Mouse (Mus musculus) neural tube, embryonic 11.5 days (tissue): ENCODE results near the gene Pde10a. TPM values are rescaled to one million over a fixed set of nuclear protein-coding genes. Genes with fewer than 3 reads are reported as not detected.

Experiments used
- ATAC-seq: fragments of 200-750 bp; cut with Nextera tagmentation; 2 replicates; pipeline ENCODE4 v1.8.0; 2017; ENCODE audit warnings: moderate number of reproducible peaks, mild to moderate bottlenecking, moderate TSS enrichment, moderate library complexity; ENCODE audit not compliant: insufficient read depth, low FRiP score, low TSS enrichment
- DNase-seq: peaks from one replicate; pipeline ENCODE4 v3.0.0-alpha.2; 2015; ENCODE audit warnings: low spot score
- H3K27ac ChIP-seq: fragments of 300-500 bp; sonication (generic); 2 replicates; pipeline ENCODE4 v1.5.1; 2014; ENCODE audit warnings: low read depth, mild to moderate bottlenecking, low read length
- H3K27me3 ChIP-seq: fragments of 300-500 bp; sonication (generic); 2 replicates; pipeline ENCODE4 v1.6.1; 2014; ENCODE audit warnings: mild to moderate bottlenecking, low read length, mixed read lengths; ENCODE audit not compliant: control insufficient read depth, insufficient read depth
- H3K36me3 ChIP-seq: fragments of 300-500 bp; sonication (generic); 2 replicates; pipeline ENCODE4 v1.6.1; 2014; ENCODE audit warnings: mild to moderate bottlenecking, low read length, moderate library complexity, mixed read lengths; ENCODE audit not compliant: control insufficient read depth, insufficient read depth
- H3K4me1 ChIP-seq: fragments of 300-500 bp; sonication (generic); 2 replicates; pipeline ENCODE4 v1.6.1; 2014; ENCODE audit warnings: low read length, mixed read lengths; ENCODE audit not compliant: control insufficient read depth, insufficient read depth
- H3K4me2 ChIP-seq: fragments of 300-500 bp; sonication (generic); 2 replicates; pipeline ENCODE4 v1.6.1; 2014; ENCODE audit warnings: low read depth, mild to moderate bottlenecking, moderate library complexity
- H3K4me3 ChIP-seq: fragments of 300-500 bp; sonication (generic); 2 replicates; pipeline ENCODE4 v1.5.1; 2014; ENCODE audit warnings: low read depth, low read length
- H3K9ac ChIP-seq: fragments of 300-500 bp; sonication (generic); 2 replicates; pipeline ENCODE4 v1.6.1; 2014; ENCODE audit warnings: mild to moderate bottlenecking, low read length
- H3K9me3 ChIP-seq: fragments of 300-500 bp; sonication (generic); 2 replicates; pipeline ENCODE4 v1.6.1; 2016; ENCODE audit warnings: low read length; ENCODE audit not compliant: control insufficient read depth
- WGBS: fragments of 180-500 bp; shearing (Covaris S2); extraction: QIAGEN DNeasy Blood & Tissue Kit; methylation state at CpG from one replicate; pipeline ENCODE4 v1.1.7; 2014; 5-methylcytosine and 5-hydroxymethylcytosine counted together
- polyA plus RNA-seq: library from polyadenylated mRNA; unstranded; fragments of >200 nt; fragmentation: Nextera tagmentation; extraction: Ambion mirVana; gene quantifications from 2 replicates; pipeline ENCODE4 v1.2.1, GENCODE M21; 2014

Gene Pde10a
- polyA plus RNA-seq, 1 experiment from 2014 or later, result 5.9 TPM

- Histone ChIP-seq H3K4me2 (no peak overlapping the region), H3K4me3 (no peak overlapping the region), H3K27ac (no peak overlapping the region), H3K27me3 (no peaks in the 10 kb centered on the region), H3K4me1 (no peaks in the 10 kb centered on the region), H3K9me3 (no peaks in the 10 kb centered on the region), H3K36me3 (no peaks in the 10 kb centered on the region), H3K9ac (no peak overlapping the region)
- ATAC-seq, result no peak
- DNase-seq, result no peak
- 75% methylated on average over 8 of the region's 8 CpGs for WGBS
Measured at GRCm38 (mm10) chr17:8841897-8842540, 316.8 kb downstream of the Pde10a start.

GRCm38 (mm10) chr17:8842662-8843061 is 317.5 kb downstream of the Pde10a start:
- 86% methylated on average over 4 of the region's 4 CpGs for WGBS
- Histone ChIP-seq H3K4me2 (no peak overlapping the region), H3K4me3 (no peak overlapping the region), H3K9me3 (no peaks in the 10 kb centered on the region), H3K27me3 (no peaks in the 10 kb centered on the region), H3K36me3 (no peaks in the 10 kb centered on the region), H3K27ac (no peak overlapping the region), H3K9ac (no peak overlapping the region), H3K4me1 (no peaks in the 10 kb centered on the region)
- no peak for DNase-seq
- no peak for ATAC-seq

GRCm38 (mm10) chr17:8843941-8844340 is 318.8 kb downstream of the Pde10a start:
- Histone ChIP-seq H3K9me3 (no peaks in the 10 kb centered on the region), H3K4me2 (no peak overlapping the region), H3K4me3 (no peak overlapping the region), H3K27ac (no peak overlapping the region), H3K27me3 (no peaks in the 10 kb centered on the region), H3K4me1 (no peaks in the 10 kb centered on the region), H3K36me3 (no peaks in the 10 kb centered on the region), H3K9ac (no peak overlapping the region)
- WGBS, result 84% methylated on average over 7 of the region's 7 CpGs
- ATAC-seq (no peak), DNase-seq (no peak)

GRCm38 (mm10) chr17:8846506-8846905 is 321.3 kb downstream of the Pde10a start:
- no peak overlapping the region for H3K9ac ChIP-seq
- H3K27ac ChIP-seq, result no peak overlapping the region
- no peaks in the 10 kb centered on the region for H3K4me1 ChIP-seq
- no peaks in the 10 kb centered on the region for H3K36me3 ChIP-seq
- H3K27me3 ChIP-seq, result no peaks in the 10 kb centered on the region
- 78% methylated on average over 6 of the region's 6 CpGs for WGBS
- no peak overlapping the region for H3K4me3 ChIP-seq
- no peak for DNase-seq
- no peaks in the 10 kb centered on the region for H3K9me3 ChIP-seq
- no peak for ATAC-seq
- no peak overlapping the region for H3K4me2 ChIP-seq

GRCm38 (mm10) chr17:8847558-8847957 is 322.4 kb downstream of the Pde10a start:
- no peak overlapping the region for H3K4me2 ChIP-seq
- DNase-seq (no peak), ATAC-seq (no peak)
- no peak overlapping the region for H3K27ac ChIP-seq
- no peaks in the 10 kb centered on the region for H3K4me1 ChIP-seq
- no peaks in the 10 kb centered on the region for H3K27me3 ChIP-seq
- no peak overlapping the region for H3K4me3 ChIP-seq
- no peaks in the 10 kb centered on the region for H3K9me3 ChIP-seq
- 89% methylated on average over 7 of the region's 7 CpGs for WGBS
- no peaks in the 10 kb centered on the region for H3K36me3 ChIP-seq
- H3K9ac ChIP-seq, result no peak overlapping the region

GRCm38 (mm10) chr17:8851846-8852245 is 326.7 kb downstream of the Pde10a start:
- WGBS, result 85% methylated on average over 6 of the region's 6 CpGs
- Histone ChIP-seq H3K4me3 (no peak overlapping the region), H3K36me3 (no peaks in the 10 kb centered on the region), H3K9me3 (no peaks in the 10 kb centered on the region), H3K9ac (no peak overlapping the region), H3K4me2 (no peak overlapping the region), H3K27me3 (no peaks in the 10 kb centered on the region), H3K4me1 (peaks cover 3% of the 10 kb centered on the region; the same call in 1 of the 2 replicates), H3K27ac (no peak overlapping the region)
- no peak for DNase-seq
- no peak for ATAC-seq

GRCm38 (mm10) chr17:8856430-8857371 is 331.5 kb downstream of the Pde10a start:
- Histone ChIP-seq H3K27me3 (no peaks in the 10 kb centered on the region), H3K4me3 (peak overlapping the region; percentile 21), H3K4me1 (peaks cover 6% of the 10 kb centered on the region; the same call in 1 of the 2 replicates), H3K27ac (no peak overlapping the region), H3K36me3 (no peaks in the 10 kb centered on the region), H3K9ac (no peak overlapping the region), H3K9me3 (no peaks in the 10 kb centered on the region), H3K4me2 (peak overlapping the region; percentile 39)
- 32% methylated on average over 22 of the region's 22 CpGs for WGBS
- ATAC-seq, result peak; percentile 60; the same call in 1 of the 2 replicates
- DNase-seq, result peak; percentile 69

GRCm38 (mm10) chr17:8858636-8859421 is 333.7 kb downstream of the Pde10a start:
- Histone ChIP-seq H3K27ac (no peak overlapping the region), H3K36me3 (no peaks in the 10 kb centered on the region), H3K9ac (no peak overlapping the region), H3K9me3 (no peaks in the 10 kb centered on the region), H3K4me3 (no peak overlapping the region), H3K27me3 (no peaks in the 10 kb centered on the region), H3K4me1 (peaks cover 6% of the 10 kb centered on the region; the same call in 1 of the 2 replicates), H3K4me2 (no peak overlapping the region)
- 82% methylated on average over 23 of the region's 23 CpGs for WGBS
- DNase-seq (no peak), ATAC-seq (no peak)
